Mouse (Mus musculus) heart, postnatal 0 days (tissue): ENCODE measurements around the gene Nrxn3.

Experiments used
- CTCF ChIP-seq: IDR thresholded peaks from 2 replicates; pipeline ENCODE4 v1.5.1; 2016; ENCODE audit warnings: antibody characterized with exemption, control low read depth, low read depth
- EP300 ChIP-seq: IDR thresholded peaks from 2 replicates; pipeline ENCODE4 v1.6.1; 2016; ENCODE audit warnings: antibody characterized with exemption, low read depth

DNA sequence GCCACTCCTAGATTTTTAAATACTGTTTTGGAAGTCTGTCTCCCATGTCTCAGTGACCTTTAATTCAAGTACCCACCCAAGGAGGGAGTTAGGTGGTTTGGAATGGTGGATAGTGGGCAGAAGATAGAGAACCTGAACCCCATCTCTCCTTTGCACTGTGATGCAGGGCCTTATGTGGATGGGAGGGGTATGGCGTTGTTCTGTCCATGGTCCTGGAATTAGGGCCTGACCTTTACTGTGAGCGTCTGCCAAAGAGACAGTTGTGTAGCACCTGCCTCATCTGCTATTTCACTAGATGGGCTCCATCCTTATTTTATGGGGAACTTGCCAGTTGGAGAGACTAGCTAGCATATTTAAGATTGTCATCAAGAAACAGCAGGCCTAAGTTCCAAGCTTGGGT lies 8.0 kb downstream of the Nrxn3 start:
- no peak for TF ChIP-seq EP300
- no peak for TF ChIP-seq CTCF
